Mouse (Mus musculus) cerebellum, adult 9-11 months (tissue): ENCODE data around the gene Ube2c.
A peak's percentile ranks its signal among the peaks of the same experiment; 100 is the strongest.

Experiments used
- DNase-seq: peaks from one replicate; pipeline ENCODE4 v3.0.0; 2022

Ube2c gene

DNA sequence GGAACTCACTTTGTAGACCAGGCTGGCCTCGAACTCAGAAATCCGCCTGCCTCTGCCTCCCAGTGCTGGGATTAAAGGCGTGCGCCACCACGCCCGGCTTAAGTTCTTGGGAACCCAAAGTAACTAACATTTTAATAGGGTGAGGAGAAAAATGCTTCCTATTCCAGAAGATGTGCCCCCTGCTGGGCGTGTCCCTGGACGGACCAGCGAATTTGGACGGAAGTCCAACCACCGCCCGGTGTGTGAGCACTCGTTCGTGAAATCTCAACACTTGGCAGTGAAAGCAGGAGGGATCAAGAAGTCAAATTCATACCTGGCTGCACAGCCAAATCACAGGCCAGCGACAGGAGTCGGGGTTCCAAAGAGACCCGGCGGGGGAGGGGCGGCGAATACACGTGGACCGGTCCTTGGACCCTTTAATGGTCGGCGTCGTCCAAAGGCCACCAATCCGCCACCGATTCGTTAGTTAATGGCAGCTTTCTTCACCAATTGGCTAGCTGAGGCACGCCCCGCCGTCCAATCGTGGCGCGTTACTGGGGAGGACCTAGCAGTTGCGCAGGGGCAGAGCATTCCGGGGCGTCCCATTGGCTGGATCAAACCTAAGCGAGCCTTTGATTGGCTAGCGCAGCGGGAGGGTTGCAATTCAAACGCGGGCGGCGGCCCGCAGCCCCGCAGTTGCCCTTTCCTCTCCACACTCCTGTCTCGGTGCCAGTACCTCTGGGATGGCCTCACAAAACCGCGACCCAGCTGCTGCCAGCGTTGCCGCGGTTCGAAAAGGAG is at the start of gene Ube2c:
Gene Ube2c (plus strand): TSS at position 641 of the 780 bp plus-strand sequence.
- DNase-seq: peak; percentile 98

DNA sequence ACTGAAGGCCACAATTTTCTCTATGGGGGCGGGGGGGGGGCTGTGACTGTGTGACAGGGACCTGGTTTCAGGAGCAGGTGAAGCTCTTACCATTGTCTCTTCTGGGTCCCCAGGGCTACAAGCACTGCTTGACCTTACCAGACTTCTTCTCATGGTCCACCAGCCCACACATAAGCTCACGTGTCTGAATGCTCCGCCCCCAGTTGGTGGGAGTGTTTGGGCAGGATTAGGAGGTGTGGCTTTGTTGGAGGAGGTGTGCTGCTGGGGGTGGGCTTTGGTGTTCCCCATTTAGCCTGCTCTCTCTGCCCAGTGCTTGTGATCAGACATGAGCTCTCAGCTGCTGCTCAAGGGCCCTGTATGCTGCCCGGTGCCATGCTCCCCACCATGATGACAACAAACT is 46.4 kb upstream of the Ube2c start:
- DNase-seq: no peak

DNA sequence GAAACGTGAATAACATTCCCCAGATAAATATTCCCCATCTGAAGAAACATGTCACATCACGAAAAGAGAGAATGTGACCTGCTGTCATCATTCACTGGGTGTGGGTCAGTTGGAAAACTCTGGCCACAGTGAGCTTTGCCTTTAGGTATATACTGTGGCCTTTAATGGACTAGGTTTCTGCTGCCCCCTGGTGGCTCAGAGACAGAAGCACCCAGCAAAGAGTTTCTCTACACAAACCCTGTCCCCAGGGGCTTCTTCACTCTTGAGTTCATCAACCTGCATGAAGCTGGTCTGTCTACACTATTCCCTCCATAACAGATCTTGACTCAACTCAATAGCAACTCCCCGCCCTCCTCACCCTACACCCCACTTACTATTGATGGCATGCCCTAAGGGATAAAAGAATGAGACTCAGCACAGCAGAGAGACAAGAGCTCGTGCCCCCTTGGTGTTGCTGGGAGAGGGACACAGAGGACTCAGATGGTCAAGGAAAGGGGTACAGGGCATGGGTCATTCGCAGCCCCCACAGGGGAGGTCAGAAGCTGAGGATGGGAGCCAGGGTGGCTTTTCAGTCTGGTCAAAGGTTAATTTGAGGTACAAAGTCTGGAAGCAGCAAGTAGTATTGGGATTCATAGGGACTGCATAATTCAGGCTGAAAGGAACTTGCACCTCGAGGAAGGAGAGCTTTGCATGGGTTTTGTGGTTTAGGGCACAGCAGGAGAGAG is 43.6 kb upstream of the Ube2c start:
- no peak for DNase-seq

DNA sequence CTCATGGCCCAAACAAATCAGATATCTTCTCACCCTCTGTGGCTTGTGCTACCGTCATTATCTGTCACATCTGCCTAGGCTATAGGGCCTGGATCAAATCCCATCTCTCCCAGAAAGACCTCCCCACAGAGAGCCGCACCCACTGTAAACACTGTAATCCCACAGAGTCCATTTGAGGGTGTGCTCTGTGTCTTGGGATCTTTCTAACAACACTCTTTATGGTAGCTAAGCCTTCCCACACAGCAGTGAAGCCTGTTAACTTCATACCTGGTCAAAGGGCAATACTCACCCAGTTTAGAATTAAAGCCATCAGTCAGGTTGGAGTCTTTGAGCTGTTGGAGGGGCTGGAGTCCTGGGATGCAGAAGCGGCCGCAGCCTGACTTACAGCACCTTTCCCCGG is 38.0 kb upstream of the Ube2c start:
- no peak for DNase-seq

DNA sequence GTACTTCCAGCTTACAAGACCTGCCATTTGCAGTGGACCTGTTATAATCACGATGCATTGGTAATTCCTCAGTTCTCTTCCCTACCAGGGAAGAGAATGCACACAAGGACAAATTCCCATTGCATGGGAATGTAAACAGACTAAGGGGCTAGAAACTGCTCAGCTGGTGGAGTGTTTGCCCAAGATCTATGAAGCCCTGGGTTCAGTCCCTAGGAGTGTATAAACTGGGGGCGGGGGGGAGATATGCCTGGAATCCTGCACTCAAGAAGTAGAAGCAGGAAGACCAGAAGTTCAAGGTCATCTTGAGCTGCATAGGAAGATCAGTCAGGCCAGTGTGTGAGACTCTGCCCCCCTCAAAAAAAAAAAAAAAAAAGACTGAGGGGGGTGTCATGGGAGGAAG is 36.4 kb upstream of the Ube2c start:
- no peak for DNase-seq

DNA sequence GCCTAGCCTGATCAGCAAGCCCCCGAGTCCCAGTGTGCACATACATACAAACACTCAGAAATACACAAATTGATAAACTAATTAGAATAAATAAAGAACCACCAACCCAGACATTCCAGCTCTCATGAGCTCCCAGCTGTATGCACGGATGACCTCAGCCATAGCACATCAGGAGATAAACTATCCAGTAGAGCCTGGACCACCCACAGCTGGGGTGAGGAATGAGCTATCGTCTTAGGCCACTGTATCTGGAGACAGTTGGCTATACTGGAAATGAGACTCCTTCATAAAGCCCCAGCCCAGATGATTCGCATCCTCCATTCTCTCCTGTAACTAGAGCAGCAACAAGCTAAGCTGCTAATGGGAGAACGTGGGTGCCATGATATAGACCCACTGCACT is 34.9 kb upstream of the Ube2c start:
- no peak for DNase-seq

DNA sequence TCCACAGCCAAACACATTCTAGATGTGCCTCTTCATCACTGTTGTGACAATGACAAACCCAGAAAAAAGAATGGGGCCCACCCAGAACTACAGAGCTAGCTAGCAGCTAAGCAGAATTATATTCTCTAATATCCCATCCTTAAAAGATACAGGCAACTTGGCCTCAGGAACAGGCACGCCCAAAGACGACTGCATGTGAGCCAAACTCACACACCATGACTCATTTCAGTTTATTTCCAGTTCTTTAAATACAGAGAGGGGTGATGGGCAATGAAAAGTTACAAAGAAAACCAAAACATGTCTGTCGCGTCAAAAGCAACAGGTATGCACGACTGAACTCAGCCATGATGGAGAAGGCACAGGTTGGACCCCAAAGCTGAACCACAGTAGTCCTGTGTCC is 34.3 kb upstream of the Ube2c start:
- no peak for DNase-seq

DNA sequence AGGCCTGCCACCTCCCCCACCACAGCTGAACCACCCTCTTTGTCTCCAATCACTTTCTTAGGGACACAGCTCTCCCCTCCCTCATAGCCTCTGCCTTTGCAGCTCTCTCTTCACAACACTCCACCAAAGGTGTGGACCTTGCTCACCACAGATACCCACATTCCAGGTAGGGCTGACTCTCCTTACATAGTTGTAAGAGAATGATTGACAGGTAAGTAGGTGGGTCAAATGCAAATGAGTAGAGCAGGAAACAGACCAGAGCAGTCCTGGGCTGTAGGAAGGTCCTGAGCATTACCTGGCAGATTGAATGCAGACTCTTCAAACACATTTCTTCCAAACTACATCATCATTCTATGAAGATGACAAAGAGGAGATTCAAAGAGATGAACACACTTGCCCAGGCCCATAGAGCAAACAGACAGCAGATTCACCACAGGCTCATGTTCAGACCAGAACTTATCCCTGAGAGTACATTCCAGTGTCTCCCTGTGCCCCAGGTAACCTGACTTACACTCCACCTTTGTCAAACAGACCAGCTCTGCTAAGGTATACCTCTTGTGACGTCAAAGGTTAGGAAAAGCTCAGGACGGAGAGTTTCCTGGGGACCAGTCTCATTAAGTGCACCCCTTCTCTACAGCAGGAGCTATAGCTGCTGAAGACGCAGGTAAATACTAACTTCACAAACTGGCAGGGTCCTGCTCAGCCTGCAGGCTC is 32.2 kb upstream of the Ube2c start:
- DNase-seq: no peak

DNA sequence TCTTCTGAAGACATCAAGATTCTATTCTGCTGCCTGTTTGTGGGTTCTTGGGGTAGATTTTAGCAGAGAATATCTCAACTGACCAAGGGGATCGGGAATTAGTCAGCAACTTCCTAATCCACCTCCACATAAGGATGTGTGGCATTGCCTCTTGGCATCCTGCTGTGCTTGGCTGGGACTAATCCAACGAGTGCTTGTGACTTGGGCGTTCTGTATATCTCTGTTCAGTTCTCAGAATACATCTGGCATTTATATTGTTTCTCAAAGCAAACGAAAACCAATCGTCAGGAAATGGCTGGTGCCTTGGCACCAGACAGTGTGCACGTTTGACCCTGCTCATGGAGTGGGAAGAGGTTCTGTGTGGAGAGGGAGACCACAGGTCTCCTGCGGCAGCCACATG is 29.8 kb upstream of the Ube2c start:
- DNase-seq: no peak

DNA sequence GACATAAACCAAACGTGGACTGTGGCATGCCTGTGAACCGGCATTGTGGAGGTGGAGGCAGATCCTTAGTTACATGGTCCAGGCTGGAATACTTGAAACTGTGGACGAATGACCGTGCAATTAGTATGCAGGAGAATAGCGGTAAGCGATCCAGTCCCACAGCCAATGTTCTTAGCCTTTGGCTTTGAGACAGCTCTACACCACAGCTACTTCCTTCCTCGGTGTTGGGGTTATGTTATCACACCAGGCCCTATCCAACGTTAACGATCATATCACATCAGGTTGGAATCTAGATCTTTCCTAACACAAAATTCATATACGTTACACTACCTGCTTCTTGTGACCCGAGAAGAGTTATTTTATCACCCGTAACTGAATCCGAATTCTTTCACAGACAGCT is 24.7 kb upstream of the Ube2c start:
- no peak for DNase-seq

DNA sequence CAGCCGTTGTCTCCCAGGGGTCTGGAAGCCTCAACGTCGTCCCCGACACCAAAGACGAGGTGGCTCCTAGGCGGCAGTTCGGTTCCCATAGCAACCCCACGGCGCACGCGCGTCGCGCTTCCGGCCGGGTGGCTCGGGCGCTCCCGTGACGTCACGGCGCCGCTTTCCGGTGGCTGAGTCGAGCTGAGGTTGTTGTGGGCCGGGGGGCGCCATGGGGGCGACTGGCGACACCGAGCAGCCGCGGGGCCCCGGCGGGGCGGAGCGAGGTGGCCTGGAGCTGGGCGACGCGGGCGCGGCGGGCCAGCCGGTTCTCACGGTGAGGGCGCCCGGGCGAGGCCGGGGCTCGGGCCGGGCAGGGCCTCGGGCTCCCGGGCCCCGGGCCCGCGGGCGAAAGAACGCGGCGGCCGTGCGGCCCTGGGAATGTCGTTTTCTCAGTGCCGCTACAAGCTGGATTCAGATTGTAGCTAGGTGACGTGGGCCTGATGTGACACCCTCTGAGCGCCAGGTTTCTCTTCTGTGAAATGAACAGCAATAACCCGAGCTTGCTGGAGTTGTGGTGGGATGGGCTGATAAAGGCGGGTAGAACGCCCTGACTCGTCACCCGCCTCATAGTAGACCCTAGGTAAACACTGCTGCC is 23.7 kb upstream of the Ube2c start, which contains the start of the genes Wfdc3 and Dnttip1:
Gene Wfdc3 (minus strand): TSS at position 89 of the 637 bp plus-strand sequence.
Gene Dnttip1 (plus strand): TSS at position 141 of the 637 bp plus-strand sequence.
- peak; percentile 90 for DNase-seq

DNA sequence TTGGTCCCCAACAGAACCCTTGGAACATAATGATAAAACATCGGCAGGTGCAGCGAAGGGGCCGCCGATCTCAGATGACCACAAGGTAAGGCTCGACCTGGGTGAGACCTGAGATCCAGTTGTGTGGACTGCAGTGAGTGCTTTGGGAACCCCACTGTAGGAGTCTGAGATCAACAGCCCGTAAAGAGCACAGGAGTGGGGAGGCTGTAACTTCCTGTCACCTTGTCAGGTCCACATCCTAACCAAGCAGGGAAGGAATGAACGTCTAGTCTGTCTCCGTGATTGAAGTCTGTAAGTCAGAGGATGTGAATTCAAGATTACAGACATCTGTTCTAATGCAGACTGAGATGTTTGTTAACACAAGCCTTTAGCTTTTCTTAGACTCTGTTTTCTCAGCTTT is 23.0 kb upstream of the Ube2c start:
- DNase-seq: no peak

DNA sequence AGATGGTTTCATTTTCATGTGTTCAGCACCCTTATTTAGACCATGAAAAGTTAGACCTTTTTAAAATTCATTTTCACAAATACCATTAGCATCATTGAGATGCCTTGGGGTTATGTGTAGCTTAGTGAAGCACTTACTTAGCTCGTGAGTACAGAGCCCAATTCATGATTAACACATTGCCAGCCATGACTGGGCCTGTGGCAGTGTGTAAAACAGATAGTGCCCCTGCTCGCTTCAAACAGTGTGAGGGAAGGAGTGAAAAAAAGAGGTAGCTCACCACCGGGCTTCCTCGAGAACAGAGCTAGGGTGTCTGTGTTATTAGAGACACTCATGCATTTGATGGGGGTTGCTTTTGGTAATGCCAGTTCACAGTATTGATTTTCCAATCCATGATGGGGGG is 21.5 kb upstream of the Ube2c start:
- no peak for DNase-seq

DNA sequence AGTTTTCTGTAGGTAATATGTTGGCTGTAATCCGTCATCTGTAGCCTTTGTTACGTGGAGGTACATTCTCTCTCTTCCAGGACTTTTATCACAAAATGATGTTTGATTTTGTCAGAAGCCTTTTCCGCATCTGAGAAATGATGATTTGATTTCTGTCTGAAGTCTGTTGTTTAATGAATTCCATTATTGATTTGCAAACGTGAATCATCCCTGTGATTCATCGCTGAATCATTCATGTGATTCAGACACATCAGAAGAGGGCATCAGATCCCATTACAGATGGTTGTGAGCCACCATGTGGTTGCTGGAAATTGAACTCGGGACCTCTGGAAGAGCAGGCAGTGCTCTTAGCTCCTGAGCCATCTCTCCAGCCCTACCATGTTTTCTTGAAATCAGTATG is 20.7 kb upstream of the Ube2c start:
- no peak for DNase-seq

DNA sequence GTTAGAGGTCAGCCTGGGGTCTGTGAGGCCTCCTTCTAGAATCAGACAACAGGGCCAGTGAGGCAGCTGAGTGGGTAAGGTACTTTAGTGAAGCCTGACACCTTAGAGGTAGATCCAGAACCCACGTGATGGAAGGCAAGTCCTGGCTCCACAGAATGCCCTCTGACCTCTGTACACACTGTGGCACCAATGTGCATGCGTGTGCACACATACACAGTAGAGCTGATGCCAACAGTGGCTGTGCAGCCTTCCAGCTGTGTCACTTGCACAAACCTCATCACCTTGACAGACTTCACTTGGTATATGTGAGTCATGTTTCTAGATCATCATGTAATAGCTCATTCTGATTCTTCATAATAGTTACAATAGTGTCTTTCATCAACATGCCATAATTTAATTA is 17.2 kb upstream of the Ube2c start:
- DNase-seq: no peak

DNA sequence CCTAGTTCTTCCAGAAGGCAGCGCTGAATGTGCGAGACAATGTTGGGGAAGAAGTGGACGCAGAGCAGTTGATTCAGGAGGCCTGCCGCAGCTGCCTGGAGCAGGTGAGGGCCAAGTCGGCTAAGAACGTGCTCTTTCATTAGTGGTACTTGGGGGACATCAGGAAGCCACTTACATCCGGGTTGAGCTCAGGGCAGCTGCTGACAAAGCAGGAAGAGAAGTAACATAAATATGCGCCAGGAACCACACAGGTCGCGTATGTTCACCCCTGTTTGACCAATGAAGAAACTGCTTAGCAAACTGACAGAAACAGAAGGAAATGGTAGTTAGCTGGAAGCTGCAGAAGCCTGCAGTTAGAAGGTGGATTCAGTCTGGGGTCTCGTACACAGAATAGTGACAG is 15.6 kb upstream of the Ube2c start:
- no peak for DNase-seq

DNA sequence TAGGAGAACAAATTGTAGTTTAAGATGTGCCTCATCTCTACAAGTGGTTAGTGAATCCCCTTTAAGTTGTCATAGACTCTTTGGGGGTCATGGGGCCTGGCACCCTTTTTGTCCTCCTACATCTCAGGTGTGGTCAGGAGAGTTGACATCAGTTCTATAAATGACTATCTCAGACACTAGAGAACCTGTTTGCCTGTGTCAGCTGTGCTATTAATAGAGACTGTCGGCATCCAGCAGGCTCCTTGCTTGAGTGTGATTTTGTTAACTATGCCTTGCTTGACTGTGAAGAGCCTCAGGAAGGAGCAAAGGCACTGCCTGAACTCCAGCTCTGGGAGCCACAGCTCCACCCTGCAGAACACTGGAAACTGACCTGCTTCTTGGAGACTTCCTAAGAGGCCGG is 14.9 kb upstream of the Ube2c start:
- DNase-seq: no peak

DNA sequence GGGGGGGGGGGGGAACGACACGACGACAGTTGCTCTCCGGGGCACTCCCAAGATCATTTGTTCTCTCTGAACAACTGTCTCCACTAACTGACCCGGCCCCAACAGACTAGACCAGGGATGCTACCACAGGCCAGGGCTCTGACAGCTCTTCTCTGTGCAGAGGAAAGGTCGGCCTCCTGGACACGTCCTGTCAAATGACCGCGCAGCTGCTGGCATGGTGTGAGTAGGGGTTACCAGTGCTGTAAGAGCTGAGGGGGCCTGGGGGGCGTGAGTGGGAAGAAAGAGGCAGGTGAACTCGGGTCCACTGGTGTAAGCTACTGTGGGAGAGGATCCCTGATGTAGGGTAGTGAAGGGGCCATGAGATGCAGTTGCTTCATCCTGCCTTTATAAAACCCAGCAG is 11.9 kb upstream of the Ube2c start:
- no peak for DNase-seq

DNA sequence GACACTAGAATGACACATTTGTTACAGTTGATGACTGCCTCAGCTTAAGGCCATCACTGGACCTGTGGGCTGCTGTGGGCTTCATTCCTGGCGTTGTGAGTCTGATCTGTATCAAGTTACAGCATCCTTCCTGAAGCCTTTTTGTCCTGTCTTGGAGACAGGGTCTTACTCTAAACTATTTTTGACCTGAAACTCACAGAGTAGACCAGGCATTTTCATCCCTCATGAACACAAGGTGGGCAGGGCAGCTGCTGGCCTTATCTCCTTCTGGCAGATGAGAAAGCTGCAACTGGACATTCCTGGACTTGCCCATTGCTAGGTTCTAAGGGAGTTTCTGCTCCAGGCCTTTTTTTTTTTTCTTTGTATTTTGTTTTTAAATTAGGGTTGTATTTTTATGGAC is 11.0 kb upstream of the Ube2c start:
- DNase-seq: no peak

DNA sequence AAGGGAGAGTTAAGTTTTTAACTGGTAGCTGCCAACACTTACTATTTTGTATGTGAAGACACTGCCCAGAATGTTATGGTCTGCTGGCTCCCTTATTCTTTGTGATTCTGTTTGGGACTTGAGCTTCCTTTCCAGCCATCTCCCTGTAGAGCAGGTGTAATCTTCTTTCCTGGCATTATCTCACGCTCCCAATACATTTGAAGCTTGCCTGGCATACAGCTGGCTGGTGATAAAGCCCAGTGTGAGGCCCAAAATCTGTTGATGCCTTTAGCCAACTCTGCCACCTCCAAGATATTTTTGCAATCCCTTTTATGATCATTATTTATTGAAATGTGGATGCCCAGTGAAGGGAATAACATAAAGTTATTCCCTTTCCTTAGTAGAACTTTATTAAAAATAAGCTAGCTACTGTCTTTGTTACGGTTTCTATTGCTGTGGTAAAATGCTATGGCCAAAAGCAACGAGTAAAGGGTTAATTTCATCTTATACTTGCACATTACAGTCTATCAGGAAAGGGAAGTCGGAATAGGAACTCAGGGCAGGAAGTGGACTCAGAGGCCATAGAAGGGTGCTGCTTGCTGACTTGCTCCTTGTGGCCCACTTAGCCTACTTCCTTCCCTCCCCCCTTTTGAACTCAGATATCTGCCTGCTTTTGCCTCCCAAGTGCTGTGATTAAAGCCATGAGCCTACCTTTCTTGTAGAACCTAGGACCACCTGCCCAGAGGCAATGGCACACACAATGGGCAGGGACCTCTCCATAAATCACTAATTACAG is 9.5 kb upstream of the Ube2c start:
- DNase-seq: no peak

DNA sequence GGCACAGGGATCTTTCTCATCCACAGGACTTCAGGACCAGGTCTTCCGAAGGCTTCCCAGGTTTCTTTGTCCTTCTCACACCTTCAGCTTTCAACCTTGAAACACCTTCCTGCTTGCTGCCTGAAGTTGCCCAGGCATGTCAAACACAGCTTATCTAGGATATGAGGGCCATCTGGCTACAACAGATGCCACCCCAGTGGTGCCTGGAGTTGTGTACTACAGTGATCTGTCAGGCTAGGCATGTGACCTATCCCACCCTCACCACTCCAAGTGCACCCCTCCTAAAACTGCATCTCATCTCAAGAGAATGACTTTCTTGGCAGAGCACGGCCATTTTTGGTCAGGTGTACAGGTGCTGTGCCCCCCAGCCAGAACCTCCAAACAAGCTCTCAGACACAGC is 8.2 kb upstream of the Ube2c start:
- DNase-seq: peak; percentile 39

DNA sequence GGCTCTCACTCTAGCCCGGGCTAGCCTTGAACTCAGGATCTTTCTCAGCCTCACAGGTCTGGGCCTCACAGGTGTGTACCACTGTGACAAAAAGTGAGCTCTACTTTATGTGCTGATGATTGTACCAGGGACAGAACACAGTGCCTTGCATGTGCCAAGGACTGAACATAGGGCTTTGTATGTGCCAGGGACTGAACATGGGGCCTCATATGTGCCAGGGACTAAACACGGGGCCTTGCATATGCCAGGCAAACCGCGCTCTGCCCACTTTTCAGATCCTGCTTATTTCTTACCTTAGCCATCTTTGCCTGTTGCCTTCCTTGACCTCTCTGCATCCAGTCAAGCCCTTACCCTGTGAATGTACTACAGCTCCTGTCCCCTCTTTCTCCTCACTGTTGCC is 7.7 kb upstream of the Ube2c start:
- no peak for DNase-seq

DNA sequence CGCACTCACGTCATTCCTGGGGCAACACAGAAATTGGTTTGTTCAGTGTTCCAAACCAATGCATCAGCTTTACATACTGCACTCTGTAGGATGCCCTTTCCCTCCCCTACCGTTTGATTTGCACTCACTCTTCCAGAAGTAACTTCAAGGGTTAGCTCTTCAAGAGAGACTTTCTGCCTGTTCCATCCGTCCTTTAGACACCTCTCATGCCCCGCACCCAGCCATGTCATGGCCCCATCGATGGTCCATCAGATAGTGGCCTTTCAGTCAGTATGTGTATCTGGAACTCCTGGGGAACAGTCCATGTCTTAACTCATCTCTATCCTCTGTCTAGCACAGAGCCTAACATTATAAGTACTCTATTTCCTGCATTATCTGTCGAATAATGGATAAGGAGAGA is 7.1 kb upstream of the Ube2c start:
- no peak for DNase-seq
